Mouse (Mus musculus) small intestine, adult 2 months (tissue): Measurements from ENCODE around the gene Tmcc2.

Experiments used
- CTCF ChIP-seq: fragments of 200-500 bp; IDR thresholded peaks from 2 replicates; pipeline ENCODE4 v1.5.1; 2012; ENCODE audit warnings: low read depth, mild to moderate bottlenecking, control low read depth, inconsistent platforms, low read length, moderate library complexity, mixed read lengths; ENCODE audit not compliant: insufficient replicate concordance, insufficient read length; ENCODE audit errors: extremely low read depth
- POLR2A ChIP-seq: fragments of 200-500 bp; IDR thresholded peaks from 2 replicates; pipeline ENCODE4 v1.6.1; 2012; ENCODE audit warnings: low read depth, mild to moderate bottlenecking, control low read depth, inconsistent platforms, low read length, moderate library complexity

GRCm38 (mm10) chr1:132333675-132334141, 57.4 kb downstream of the Tmcc2 start:
- no peak for TF ChIP-seq CTCF
- TF ChIP-seq POLR2A, result no peak
